Mouse (Mus musculus) bone marrow, adult 2 months (tissue): ENCODE measurements around the gene Il4i1.

Source experiments
- CTCF ChIP-seq: fragments of 200-500 bp; IDR thresholded peaks from 2 replicates; pipeline ENCODE4 v1.5.1; 2011; ENCODE audit warnings: low read length, control low read depth; ENCODE audit not compliant: control insufficient read depth, insufficient read depth
- POLR2A ChIP-seq: fragments of 200-500 bp; IDR thresholded peaks from 2 replicates; pipeline ENCODE4 v1.6.1; 2011; ENCODE audit warnings: low read depth, mild to moderate bottlenecking, control low read depth, low read length, borderline replicate concordance; ENCODE audit not compliant: control insufficient read depth

GRCm38 (mm10) chr7:44846804-44847203, 30.6 kb downstream of the Il4i1 start:
- TF ChIP-seq CTCF (no peak), POLR2A (no peak)
